Mouse (Mus musculus) lung, postnatal 14 days (tissue): ENCODE data around the gene Rnf151.
A peak's percentile ranks its signal among the peaks of the same experiment; 100 is the strongest.

Source experiments
- DNase-seq: peaks from one replicate; pipeline ENCODE4 v3.0.0; 2021

Rnf151 gene

DNA sequence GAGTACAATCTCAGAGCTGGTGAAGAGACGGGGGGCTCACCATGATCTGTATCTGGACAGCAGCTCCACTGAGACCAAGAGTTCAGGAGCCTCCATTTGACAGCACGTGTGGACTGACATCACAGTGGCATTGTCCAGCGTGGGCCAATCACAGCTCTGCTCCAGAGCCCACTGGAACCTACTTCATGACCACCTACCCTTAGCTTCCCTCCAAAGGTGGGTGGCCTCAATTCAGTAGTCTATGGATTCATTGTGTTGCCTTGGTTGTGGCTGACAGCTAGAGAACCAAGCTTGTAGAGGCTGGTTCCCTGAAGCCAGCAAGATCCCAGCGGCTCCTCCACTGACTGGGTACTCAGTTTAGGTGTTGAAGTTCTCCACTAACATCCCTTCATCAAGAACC lies at the start of gene Rnf151, which contains the start of gene Rps2:
Gene Rnf151 (minus strand): TSS at position 121 of the 400 bp plus-strand sequence.
Gene Rps2 (plus strand): TSS at position 174 of the 400 bp plus-strand sequence.
- no peak for DNase-seq

DNA sequence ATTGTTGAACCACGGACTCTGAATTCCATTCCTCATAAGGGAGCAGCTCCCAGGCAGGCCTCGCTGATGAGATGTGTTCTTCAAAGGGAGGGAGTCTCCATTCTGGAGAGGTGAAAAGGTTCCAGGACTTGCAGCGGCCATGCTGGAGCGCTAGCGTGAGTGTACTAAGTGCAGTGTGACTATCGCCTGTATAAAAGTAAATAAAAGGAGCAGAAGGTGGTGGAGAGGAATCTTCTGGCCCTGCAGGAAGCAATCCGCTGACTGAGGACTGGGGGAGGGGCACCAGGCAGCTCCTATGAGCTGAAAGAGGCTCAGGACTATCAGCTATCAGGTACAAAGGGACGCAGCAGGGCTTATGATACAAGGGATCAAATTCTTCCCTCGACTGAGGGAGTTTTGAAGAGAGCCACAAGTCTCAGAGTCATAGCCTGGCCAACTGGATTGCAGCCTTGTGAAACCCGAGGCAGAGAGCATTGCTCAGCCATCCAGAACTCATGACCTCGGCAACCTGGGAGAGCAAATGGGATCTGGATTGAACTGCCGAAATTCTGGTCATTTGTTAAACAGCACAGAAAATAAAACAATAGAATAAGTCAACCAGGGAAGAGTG lies 48.5 kb upstream of the Rnf151 start:
- DNase-seq = no peak

DNA sequence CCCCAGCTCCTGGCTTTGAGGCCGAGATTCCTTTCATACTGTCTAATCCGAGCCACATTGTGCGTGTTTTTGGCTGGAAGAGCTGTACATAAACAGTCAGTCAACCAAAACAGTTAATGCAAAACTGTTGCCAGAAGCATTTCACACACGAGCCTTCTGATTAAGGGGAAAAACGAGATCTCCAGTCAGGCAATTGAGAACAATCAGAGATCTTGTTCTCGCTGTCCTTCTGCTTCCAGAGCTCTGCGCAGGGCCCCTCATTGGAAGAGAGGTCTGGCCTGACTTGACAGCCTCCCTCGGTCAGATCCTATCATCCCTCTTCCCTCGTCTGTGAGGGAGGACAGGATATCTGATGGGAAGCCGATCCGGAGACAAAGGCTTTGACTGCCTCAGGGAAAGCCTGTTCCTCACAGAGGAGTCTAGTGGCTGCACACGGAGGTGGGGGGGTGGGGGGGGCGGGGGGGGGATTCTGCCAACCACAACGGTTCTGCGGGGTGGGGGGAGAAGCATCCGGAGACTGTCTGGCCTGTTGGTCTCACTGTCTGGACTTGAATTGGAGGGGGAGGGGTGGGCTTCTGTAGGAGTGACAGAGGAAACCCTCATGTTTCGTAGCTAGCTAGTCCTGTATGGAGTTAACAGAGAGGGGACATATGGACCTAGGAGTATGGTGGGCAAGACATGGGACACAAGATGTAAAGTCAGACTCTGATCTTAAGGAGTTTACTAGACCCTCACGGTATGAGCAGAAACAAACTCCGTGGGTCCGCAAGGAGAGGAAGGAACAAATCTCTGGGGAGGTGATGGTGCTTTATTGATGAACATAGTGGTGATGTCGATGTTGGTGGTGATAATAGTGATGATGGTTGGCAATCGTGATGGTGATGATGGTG lies 47.4 kb upstream of the Rnf151 start:
- no peak for DNase-seq

DNA sequence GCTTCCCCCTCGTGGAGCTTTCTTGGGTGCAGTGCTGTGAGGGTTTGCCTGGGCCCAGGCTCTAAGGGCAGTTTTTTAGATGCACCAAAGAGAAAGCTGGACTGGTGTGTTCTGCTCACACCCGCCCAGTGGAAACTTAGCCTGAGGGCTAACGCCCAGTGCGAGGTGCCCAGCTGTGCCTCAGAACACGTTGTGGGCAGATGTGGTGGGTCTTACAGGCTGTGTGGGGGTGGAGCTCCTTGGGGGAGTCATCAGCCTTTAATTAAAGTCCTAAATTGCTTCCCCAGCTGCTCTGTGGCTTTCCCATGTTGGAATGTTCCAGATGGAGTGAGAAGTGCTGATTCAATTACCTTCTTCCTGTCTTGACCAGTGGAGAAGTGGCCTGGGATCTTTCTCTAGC lies 43.3 kb upstream of the Rnf151 start:
- DNase-seq = no peak

DNA sequence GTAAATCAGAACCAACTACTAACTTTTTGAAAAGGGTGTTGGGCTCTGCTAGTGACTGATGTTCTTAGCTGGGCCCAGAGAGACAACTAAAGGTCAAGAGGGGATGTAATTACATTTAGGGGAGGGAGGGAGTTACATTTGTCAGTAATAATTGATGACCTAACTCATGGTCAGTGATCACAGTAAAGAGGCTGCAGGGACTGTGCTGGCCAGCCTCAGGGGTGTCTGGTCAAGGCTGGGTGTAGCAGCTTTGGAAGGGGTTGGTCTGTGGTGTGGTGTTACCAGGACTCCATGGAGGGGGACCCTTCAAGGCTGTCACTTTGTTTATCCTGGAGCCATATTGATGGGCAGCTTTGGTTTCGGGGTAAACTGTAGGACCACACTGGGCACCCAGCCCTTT lies 39.5 kb upstream of the Rnf151 start:
- no peak for DNase-seq

DNA sequence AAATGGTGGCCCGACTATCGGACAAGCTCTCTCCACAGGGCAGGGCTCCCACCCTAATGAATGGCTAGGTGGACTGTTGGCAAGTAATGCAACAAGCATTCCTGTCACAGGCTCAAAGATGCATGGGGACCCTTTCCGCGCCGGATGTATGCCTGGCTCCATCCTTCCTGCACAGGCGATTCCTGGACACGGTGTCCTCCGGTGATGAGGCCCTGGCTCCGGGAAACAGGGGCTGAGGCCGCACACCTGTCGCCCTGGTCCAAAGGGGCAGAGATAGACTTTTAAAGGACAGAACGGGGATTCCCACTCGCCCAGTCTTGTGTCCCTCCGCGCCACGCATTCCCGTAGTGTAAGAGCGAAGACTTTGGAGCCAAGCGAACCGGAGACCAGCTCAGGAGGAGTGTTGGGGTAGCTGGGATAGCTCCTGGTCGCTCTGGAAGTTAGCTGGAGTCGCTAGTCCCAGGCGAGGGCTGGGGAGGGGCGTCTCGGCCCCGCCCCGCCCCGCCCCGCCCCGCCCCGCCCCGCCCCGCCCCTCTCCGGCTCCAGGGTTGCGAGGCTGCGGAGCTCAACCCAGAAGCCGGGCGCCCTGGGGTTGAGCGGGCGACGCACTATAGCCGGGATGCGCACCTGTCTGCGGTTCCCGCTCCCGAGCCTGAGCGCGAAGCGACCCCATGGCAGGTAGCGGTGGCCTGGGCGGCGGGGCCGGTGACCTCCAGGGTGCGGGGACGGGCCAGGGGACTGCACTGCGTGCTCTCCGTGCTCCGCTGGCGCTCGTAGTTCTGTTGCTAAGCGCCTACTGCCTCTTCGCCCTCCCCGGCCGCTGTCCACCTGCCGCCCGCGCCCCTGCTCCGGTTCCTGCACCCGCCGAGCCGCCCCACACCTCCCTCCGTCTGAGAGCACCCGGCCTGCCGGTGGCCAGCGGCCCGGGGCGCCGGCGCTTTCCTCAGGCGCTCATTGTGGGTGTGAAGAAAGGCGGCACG lies 34.8 kb upstream of the Rnf151 start, which contains the start of gene Hs3st6:
Gene Hs3st6 (plus strand): TSS at position 574 of the 980 bp plus-strand sequence.
- DNase-seq = peak; percentile 19

DNA sequence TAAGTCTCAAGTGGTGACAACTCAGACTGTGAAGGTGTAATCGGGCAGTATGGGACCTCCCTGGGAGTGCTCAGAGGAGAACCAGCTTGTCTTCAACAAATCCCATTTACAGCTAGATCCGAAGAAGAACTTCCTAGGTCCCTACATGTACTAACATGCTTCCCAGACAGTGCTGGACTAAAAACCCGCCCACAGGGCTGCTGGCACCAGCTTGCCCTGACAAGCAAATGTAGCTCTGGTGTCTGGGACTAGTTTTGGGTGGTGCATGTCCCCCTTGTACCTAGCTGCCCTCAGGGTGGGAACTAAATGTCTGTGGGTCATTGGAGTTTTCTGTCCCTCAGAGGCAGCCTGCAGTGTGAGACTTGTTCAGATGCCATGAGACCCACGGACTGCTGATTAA lies 33.7 kb upstream of the Rnf151 start:
- DNase-seq = no peak

DNA sequence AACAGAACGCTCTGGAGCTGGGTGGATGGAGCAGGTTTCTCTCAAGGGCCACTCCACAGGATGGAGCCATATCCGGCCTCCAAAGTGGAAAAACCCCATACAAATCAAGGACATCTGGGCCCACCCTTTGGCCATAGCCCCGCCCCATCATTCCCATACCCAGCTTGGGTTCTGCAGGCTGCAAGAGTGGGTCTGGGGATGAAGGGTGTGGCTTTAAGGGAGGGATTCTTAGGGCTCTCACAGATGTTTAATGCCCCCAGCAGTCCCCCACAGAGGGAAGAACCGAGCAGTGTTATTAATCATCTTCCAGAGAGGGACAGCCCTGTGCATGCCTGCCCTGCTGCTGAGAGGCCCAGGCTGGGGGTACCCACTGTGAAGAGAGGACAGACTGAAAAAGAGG lies 29.1 kb upstream of the Rnf151 start:
- DNase-seq = no peak

DNA sequence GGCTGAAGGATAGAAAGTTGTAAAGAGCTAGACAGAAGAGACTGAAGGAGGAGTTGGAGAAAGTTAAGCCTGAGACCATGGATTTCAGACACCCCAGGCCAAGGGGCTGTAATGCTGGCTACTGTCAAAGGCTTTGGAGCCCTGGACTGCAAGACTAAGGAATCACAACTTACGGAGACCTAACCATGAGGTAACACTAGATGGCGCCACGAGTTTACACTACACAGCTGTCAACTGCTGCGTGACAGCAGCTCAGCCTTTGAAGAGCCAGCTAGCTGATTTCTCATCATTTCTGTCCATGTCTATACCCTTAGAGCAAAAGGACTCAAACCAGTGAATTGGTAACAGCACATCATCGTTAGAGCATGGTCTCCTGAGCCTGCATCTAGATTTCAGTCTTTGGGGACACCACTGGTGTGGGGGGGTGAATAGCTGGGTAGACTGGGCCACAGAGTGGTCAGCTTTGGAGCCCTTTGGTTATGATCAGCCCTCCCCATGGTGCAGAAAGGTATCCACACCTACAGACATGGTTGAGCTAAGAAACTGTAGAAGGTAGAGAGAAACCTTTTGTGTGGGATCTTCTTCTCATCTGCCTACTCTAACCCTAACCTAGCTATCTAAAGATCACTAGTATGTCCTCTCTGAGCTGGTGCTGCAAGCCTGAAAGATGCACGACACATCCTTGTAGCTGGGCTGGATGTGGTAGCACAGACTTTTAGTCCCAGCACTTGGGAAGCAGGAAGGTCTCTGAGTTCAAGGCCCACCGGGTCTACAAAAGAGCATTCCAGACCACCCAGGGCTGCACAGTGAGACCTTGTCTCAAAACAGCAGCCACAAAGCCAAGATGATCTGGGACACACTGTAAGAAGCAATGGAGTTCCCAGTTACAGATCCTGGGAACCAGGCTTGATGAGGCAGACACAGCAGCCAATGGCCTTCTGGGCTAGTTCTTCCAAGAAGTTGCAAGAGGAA lies 27.9 kb upstream of the Rnf151 start:
- DNase-seq = peak; percentile 90

DNA sequence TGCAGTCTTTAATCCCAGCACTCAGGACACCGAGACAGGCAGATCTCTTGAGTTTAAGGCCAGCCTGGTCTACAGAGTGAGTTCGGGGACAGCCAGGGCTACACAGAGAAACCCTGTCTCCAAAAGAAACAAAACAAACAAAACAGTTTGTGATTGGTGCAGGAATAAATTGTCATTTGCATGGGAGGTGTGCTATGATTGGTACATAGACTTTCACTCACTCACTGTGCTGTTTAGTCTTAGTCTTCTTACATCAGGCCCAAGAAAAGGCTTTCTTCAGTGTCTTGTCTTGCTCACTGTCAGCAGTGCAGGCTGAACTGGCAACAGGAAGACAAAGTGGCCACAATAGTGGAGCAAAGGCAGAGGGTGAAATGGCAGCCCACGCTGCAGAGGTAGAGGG lies 26.5 kb upstream of the Rnf151 start:
- no peak for DNase-seq

DNA sequence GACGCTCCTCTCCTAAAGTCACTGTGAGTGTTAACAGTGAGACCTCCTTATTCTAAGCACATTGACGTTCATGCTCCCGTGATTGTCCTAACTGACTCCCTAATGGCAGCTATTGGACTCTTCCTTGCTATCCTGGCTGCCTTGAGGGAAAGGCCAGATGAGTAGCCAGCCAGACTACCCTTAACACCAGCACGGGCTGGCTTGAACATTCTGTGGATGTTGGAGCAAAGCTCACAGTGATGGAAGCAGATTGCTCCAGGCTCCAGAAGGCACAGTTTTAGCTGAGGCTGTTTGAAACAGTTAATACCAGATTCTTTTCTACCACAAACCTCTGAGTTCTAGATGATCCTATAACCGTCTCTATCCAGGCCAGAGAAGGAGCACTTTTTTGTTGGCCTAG lies 26.0 kb upstream of the Rnf151 start:
- no peak for DNase-seq

DNA sequence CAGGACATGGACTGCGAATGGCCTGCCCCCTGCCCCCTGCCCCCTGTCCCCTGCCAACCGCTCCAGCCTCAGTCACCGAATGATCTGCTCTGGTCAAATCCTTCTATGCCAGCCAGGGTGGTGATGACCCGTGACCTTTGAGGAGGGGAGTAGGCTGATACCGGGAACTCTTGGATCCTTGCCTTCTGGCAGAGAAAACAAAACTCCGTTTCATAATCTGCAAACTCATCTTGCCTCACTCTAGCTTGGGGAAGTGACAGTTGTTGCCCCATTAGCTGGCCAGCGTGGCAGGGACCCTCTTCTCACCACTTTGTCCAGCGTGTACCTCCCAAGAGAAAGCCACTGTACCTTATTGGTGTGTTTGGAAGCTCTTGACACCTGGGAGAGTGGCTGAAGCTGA lies 24.4 kb upstream of the Rnf151 start:
- DNase-seq = no peak

DNA sequence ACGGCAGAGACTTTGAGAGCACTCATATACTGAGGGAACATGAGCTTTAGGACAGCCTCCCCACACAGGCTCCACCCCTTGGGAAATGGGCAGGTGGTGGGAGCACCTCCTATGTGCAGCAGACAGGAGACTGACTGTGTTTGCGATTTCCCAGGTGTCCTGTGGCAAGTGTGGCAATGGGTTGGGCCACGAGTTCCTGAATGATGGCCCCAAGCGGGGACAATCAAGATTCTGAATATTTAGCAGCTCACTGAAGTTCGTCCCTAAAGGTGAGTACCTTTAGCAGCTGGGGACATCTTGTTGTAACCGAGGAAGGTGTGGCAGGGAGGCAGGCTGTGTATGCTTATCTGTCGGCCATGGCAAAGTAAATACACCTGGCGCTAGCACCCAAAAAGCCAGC lies 22.1 kb upstream of the Rnf151 start:
- no peak for DNase-seq

DNA sequence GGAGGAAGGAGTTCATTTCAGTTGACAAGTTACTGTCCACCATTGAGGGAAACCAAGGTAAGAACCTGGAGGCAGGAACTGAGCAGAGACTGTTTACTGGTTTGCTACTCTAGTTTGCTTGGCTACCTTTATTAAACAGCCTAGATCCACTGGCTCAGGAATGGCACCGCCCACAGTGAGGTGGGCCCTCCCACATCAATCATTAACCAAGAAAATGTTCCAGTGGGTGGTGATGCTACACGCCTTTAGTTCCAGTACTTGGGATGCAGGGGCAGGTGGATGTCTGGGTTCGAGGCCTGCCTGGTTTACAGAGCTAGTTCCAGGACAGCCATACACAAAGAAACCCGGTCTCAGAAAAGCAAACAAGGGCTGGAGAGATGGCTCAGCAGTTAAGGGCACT lies 20.4 kb upstream of the Rnf151 start:
- DNase-seq = no peak

DNA sequence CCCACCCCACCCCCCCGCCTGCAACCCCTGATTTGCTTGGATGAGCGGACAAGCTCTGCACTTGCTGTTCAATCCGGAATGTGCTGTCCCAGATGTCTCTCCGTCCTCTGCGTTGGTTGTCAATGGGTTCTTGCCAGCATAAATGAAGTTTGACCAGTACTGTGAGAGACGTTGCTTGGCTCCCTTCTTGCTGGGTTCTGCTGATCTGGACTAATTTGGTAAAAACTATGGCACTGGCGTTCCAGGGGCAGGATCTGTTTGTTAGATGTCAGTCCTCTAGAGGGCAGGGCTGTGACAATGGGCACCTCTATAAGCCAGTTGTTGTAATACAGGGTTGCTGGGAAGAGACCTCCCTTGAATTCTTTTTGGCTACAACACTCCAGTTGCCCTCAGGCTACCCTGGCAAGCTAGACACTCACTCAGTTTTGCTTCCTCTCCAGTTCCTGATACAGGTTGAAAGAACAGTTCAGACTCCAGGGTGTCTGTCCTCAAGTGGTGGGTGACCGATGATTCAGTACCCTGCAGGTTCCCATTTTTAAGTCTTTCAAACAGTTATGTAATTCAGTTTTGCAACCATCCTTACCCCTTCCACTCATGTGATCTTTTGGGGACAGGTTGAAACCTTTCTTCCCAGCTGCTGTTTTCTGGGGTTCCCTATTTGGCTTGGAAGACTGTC lies 19.4 kb upstream of the Rnf151 start:
- DNase-seq = no peak

DNA sequence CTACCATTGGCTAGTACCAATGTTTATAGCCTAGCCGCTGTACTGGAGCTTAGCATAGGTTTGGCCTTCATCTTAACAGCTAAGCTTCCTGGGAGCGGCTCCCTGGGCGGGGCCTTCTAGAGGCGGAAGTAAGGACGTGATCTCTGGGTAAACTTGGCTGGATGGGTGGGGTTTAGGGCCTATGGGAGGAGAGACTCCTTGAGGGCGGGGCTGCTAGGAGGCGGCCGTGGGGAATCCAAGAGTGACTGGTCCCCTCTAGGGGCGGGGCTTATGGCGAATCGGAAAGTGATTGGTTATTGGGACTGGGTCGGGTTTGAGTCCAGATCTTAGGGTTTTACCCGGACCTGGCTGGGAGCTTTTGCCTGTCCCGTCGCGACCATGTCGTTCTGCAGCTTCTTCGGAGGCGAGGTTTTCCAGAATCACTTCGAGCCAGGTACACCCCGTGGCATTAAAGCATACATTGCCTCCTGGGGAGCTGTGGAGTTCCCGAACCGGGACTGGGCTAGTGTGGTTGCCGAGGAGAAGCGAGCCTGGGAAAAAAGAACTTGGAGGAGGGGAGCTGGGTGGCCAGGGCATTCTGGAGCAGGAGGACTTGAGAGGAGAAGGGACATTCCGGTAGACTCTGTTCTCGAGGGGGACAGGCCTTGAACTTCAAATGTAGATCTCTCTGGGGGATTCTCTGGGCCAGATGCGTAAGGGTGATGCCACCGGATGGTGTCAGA lies 18.6 kb upstream of the Rnf151 start, which contains the start of gene Msrb1:
Gene Msrb1 (plus strand): TSS at position 313 of the 722 bp plus-strand sequence.
- DNase-seq = peak; percentile 96

DNA sequence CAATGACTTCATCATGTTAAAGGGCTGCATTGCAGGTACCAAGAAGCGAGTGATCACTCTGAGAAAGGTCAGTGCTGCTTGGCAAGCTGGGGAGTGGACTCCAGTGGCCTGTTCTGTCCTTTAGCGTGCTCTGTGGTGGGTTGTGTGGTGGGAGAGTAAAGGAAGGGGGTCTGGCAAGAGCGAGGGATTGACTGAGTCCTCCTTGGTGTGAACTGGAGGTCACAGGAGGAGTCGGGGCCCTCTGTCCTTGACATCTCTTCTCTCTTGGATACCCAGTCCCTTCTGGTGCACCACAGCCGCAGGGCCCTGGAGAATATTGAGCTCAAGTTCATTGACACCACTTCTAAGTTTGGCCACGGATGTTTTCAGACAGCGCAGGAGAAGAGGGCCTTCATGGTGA lies 17.6 kb upstream of the Rnf151 start:
- no peak for DNase-seq

DNA sequence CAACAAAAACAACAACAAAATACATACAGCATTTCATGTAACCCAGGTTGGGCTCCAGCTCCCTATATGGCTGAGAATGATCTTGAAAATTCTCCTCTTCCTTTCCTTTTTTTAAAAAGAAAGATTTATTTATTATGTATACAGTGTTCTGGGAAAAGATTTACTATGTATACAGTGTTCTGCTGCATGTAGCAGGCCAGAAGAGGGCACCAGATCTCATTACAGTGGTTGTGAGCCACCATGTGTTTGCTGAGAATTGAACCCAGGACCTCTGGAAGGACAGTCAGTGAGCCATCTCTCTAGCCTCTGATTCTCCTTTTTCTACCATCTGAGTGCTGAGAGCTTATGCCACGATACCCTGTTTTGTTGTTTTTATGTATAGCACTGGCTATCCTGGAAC lies 16.6 kb upstream of the Rnf151 start:
- no peak for DNase-seq

DNA sequence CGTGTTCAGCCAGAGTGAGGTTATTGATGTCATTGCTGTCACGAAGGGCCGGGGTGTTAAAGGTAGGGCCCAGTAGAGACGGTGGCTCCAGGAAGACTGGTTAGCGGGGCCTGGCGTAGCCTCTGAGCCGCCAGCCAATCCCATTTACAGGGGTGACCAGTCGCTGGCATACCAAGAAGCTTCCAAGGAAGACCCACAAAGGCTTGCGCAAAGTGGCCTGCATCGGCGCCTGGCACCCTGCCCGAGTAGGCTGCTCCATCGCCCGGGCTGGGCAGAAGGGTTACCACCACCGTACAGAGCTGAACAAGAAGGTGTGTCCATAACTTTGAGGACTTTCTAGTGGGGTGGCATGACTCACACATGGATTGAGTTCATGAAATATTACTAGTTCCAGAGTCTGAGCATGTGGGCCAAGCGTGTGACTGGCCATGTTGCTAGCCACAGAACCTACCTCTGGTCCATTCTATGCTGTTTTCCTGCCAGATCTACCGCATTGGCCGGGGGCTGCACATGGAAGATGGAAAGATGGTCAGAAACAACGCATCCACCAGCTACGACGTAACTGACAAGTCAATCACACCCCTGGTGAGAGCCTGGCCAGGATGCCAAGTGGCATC lies 15.7 kb upstream of the Rnf151 start:
- DNase-seq = no peak
